Mouse (Mus musculus) C3H10T1/2 (cell line): ENCODE results near the gene Cmc2. TPM values are rescaled to one million over a fixed set of nuclear protein-coding genes. Genes with fewer than 3 reads are reported as not detected.

Experiments
- polyA plus RNA-seq, 2 experiments: library from polyadenylated mRNA; unstranded; fragments of >200 nt; fragmentation: generic; extraction: Trizol; gene quantifications; one replicate each; pipeline ENCODE4 v1.2.1; 2012; ENCODE audit warnings: missing spikeins in 2 of 2

The Cmc2 gene
- polyA plus RNA-seq: 100 to 1,000 TPM in 1 of 2 experiments, 10 to 100 TPM in 1; 54.3 to 110 TPM

DNA sequence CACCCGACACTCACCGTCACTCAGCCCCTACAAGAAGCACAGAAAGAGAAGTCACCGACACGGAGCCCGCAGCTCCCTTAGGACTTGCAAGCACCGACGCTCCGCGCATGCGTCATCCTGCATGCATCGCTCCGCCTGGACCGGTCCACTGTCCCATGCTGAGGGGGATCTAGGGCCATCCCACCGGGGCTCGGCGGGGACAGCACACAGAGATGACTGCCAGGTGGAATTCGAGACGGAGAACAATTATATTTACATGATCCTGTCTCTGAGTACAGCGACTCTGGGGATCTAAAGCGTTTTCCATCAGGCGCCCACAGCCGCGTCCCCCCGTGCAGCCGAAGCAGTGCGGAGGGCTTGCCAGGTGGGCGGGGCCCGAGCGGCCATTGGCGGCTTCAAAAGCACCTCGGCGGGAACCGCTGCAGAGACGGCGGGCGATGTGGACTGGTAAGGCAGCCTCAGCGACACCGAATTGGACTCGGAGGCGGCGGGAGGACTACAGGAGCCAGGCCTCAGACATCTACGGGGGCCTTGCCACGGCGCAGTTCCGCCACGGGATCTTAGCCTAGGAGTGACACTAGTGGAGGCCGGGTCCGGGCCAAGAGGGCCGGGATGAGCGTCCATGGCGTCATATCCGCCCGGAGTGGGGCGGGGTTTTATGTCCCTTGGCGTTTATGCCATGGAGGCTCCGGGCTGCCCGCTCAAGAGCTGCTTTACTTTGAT, at the start of gene Cmc2, which contains the start of gene Cenpn:
Cmc2 (minus strand) TSS at position 119 of the 723 bp plus-strand sequence.
Cenpn (plus strand) TSS at position 394 of the 723 bp plus-strand sequence.

DNA sequence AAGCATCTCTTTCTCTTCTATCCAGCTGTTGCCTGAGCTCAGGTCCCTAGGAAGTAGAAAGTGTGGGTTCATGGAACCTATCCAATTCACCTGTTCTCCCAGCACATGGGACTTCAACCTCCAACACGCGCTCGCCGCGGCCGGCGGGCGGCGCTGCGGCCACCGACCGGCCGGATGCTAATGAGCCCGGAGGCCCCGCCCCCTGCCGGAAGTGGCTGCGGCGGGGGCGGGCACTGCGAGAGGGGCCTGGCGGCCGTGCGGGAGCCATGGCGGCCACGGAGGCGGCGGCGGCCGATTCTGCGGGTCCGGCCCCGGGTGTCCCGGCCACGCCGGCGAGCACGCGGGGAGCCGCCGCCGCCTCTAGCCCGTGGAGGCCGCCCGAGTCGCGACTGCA, 21.9 kb upstream of the Cmc2 start, which contains the start of gene Atmin:
Atmin (plus strand) TSS at position 233 of the 394 bp plus-strand sequence.

Other genes starting within 250 kb of the Cmc2 start
- under 1 TPM; 0.17 to 0.48 TPM for gene Cdyl2, start 188.5 kb downstream of the Cmc2 start, polyA plus RNA-seq
- 10 to 100 TPM in 1 of 2 experiments, 1 to 10 TPM in 1; 8.5 to 21.1 TPM for gene Cenpn, start 275 bp upstream of the Cmc2 start, polyA plus RNA-seq
- 1 to 10 TPM; 1.8 to 7.3 TPM for gene Atmin, start 21.9 kb upstream of the Cmc2 start, polyA plus RNA-seq
- gene 1700030J22Rik, start 57.5 kb upstream of the Cmc2 start, polyA plus RNA-seq: 1 to 10 TPM in 1 of 2 experiments, under 1 TPM in 1; 0.33 to 1.3 TPM
- gene Gcsh, start 72.1 kb upstream of the Cmc2 start, polyA plus RNA-seq: 10 to 100 TPM; 30.1 to 37.3 TPM
- under 1 TPM in 1 of 2 experiments, not detected in 1; 0.02 TPM for gene Pkd1l2, start 161.0 kb upstream of the Cmc2 start, polyA plus RNA-seq
- under 1 TPM in 1 of 2 experiments, not detected in 1; 0.02 TPM for gene Bco1, start 174.4 kb upstream of the Cmc2 start, polyA plus RNA-seq
- gene Gan, start 236.7 kb upstream of the Cmc2 start, polyA plus RNA-seq: 1 to 10 TPM in 1 of 2 experiments, under 1 TPM in 1; 0.37 to 2.1 TPM